Mouse (Mus musculus): ENCODE measurements around the gene Trpc2.
"Not testable (repeated sequence)": the region's sequence is repeated elsewhere in the genome, so short reads cannot be mapped to it uniquely, and the experiment has no call there.

Gene Trpc2

GRCm38 (mm10) chr7:102082816-102083215, at the start of gene Trpc2:
Trpc2 (plus strand) TSS chr7:102083116.
- no peak for DNase-seq

- no peak for DNase-seq
Measured at GRCm38 (mm10) chr7:102034904-102035303, 48.0 kb upstream of the Trpc2 start.

GRCm38 (mm10) chr7:102035534-102035933, 47.4 kb upstream of the Trpc2 start:
- no peak for DNase-seq

- no peak for DNase-seq
Measured at GRCm38 (mm10) chr7:102037318-102037717, 45.6 kb upstream of the Trpc2 start.

GRCm38 (mm10) chr7:102042314-102042713, 40.6 kb upstream of the Trpc2 start:
- DNase-seq: no peak

GRCm38 (mm10) chr7:102048524-102048923, 34.4 kb upstream of the Trpc2 start:
- DNase-seq: not testable (repeated sequence)

GRCm38 (mm10) chr7:102061353-102061752, 21.6 kb upstream of the Trpc2 start:
- no peak for DNase-seq

GRCm38 (mm10) chr7:102062203-102062602, 20.7 kb upstream of the Trpc2 start:
- no peak for DNase-seq

GRCm38 (mm10) chr7:102063891-102064290, 19.0 kb upstream of the Trpc2 start:
- DNase-seq: no peak

- DNase-seq: no peak
Measured at GRCm38 (mm10) chr7:102064655-102065045, 18.3 kb upstream of the Trpc2 start.

GRCm38 (mm10) chr7:102065046-102065891, 17.6 kb upstream of the Trpc2 start, which contains the start of the genes Rnf121, Xndc1 and Xntrpc:
Rnf121 (minus strand) TSS chr7:102065469.
Xndc1 (plus strand) TSS chr7:102065511.
Xntrpc (plus strand) TSS chr7:102065713.
- peak; percentile 92 for DNase-seq

- no peak for DNase-seq
Measured at GRCm38 (mm10) chr7:102066363-102066762, 16.6 kb upstream of the Trpc2 start.

GRCm38 (mm10) chr7:102076714-102077296, 6.1 kb upstream of the Trpc2 start:
- DNase-seq: peak; percentile 31

GRCm38 (mm10) chr7:102078517-102078916, 4.4 kb upstream of the Trpc2 start:
- no peak for DNase-seq

GRCm38 (mm10) chr7:102080311-102080710, 2.6 kb upstream of the Trpc2 start:
- DNase-seq: no peak

- DNase-seq: no peak
Measured at GRCm38 (mm10) chr7:102081784-102082183, 1.1 kb upstream of the Trpc2 start.

- DNase-seq: no peak
Measured at GRCm38 (mm10) chr7:102084041-102084696, 1.3 kb downstream of the Trpc2 start.

- no peak for DNase-seq
Measured at GRCm38 (mm10) chr7:102087336-102087735, 4.4 kb downstream of the Trpc2 start.

- peak; percentile 40 for DNase-seq
Measured at GRCm38 (mm10) chr7:102099760-102100661, 17.1 kb downstream of the Trpc2 start.

GRCm38 (mm10) chr7:102100868-102101267, 18.0 kb downstream of the Trpc2 start:
- DNase-seq: no peak

GRCm38 (mm10) chr7:102101487-102101886, 18.6 kb downstream of the Trpc2 start, which contains the start of gene Art1:
Art1 (plus strand) TSS chr7:102101743.
- no peak for DNase-seq

GRCm38 (mm10) chr7:102102241-102102640, 19.3 kb downstream of the Trpc2 start:
- DNase-seq: no peak
